Mouse (Mus musculus) stomach, embryonic 14.5 days (tissue): ENCODE results near the gene Pnmal1. TPM values are rescaled to one million over a fixed set of nuclear protein-coding genes. Genes with fewer than 3 reads are reported as not detected.
A peak's percentile ranks its signal among the peaks of the same experiment; 100 is the strongest.

Experiments
- ATAC-seq: fragments of 200-750 bp; cut with Nextera tagmentation; 2 replicates; pipeline ENCODE4 v1.8.0; 2017; ENCODE audit warnings: low read depth, moderate TSS enrichment; ENCODE audit not compliant: insufficient number of reproducible peaks, insufficient read depth, low FRiP score
- H3K27ac ChIP-seq: fragments of 300-500 bp; sonication (generic); 2 replicates; pipeline ENCODE4 v1.5.1; 2014; ENCODE audit warnings: mild to moderate bottlenecking, low read length, moderate library complexity, mixed read lengths
- H3K27me3 ChIP-seq: fragments of 300-500 bp; sonication (generic); 2 replicates; pipeline ENCODE4 v1.6.1; 2014; ENCODE audit warnings: low read length, control low read depth, mixed read lengths; ENCODE audit not compliant: control insufficient read depth, insufficient read depth
- H3K36me3 ChIP-seq: fragments of 300-500 bp; sonication (generic); 2 replicates; pipeline ENCODE4 v1.6.1; 2014; ENCODE audit warnings: mild to moderate bottlenecking, control low read depth, low read length, moderate library complexity, mixed read lengths; ENCODE audit not compliant: control insufficient read depth, insufficient read depth
- H3K4me1 ChIP-seq: fragments of 300-500 bp; sonication (generic); 2 replicates; pipeline ENCODE4 v1.6.1; 2014; ENCODE audit warnings: low read length, control low read depth, mixed read lengths; ENCODE audit not compliant: control insufficient read depth, insufficient read depth
- H3K4me2 ChIP-seq: fragments of 300-500 bp; sonication (generic); replicated peaks from 2 replicates; pipeline ENCODE4 v1.6.1; 2014; ENCODE audit warnings: low read depth, low read length, control low read depth
- H3K4me3 ChIP-seq: fragments of 300-500 bp; sonication (generic); 2 replicates; pipeline ENCODE4 v1.5.1; 2014; ENCODE audit warnings: low read depth, low read length, control low read depth
- H3K9ac ChIP-seq: fragments of 300-500 bp; sonication (generic); replicated peaks from 2 replicates; pipeline ENCODE4 v1.6.1; 2014; ENCODE audit warnings: low read depth, mild to moderate bottlenecking, control low read depth, low read length, moderate library complexity, mixed read lengths
- H3K9me3 ChIP-seq: fragments of 300-500 bp; sonication (generic); 2 replicates; pipeline ENCODE4 v1.6.1; 2016; ENCODE audit warnings: low read depth, low read length, control low read depth; ENCODE audit not compliant: control insufficient read depth
- WGBS: fragments of 180-500 bp; shearing (Covaris S2); extraction: QIAGEN DNeasy Blood & Tissue Kit; methylation state at CpG from one replicate; pipeline ENCODE4 v1.1.7; 2014; 5-methylcytosine and 5-hydroxymethylcytosine counted together
- polyA plus RNA-seq: library from polyadenylated mRNA; unstranded; fragments of >200 nt; fragmentation: Nextera tagmentation; extraction: Ambion mirVana; gene quantifications from 2 replicates; pipeline ENCODE4 v1.2.1, GENCODE M21; 2014

The Pnmal1 gene
- polyA plus RNA-seq, result 4.2 TPM in 2 replicates

DNA sequence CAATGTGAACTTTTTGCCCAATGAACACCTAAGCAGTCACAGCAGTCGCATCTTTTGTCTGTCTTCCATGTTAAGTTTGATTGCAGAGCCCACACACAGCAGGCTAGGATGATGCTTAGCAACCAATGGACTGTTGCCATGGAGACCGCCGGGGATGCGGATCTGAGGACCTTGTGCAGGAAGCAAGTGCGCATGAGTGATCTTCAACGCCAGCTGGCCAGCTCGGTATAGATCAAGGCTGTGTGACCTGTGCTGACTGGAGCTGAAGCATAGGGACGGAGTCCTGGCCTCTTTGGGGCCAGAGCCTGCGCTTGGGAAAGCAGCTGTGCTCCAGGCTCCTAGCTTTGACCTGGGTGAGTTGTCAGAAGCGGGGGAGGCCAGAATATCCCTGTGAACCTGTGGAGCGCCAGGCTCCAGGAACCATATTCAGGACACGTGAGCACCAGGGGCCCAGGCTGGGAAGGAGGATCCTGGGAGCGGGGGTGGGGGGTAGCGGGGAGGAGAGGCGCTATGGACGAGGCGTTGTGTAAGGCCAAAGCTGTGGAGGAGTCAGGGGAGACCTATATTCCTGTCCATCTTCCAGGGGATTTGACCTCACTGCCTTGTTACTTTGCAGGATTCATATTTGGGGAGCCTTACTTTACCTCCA lies at the start of gene Pnmal1:
Gene Pnmal1 (plus strand): TSS at position 141 of the 649 bp plus-strand sequence.
- Histone ChIP-seq H3K9ac (no peak within 1 kb of the TSS), H3K9me3 (no peaks in the 10 kb centered on the region), H3K4me3 (no peak within 1 kb of the TSS), H3K36me3 (no peaks in the 10 kb centered on the region), H3K27ac (0 out of 2 replicates have a peak within 1 kb of the TSS, but pooled peaks have one; percentile 15), H3K4me2 (0 out of 2 replicates have a peak within 1 kb of the TSS, but pooled peaks have one; percentile 16), H3K27me3 (no peaks in the 10 kb centered on the region), H3K4me1 (no peaks in the 10 kb centered on the region)
- peak; percentile 67; the same call in 1 of the 2 replicates for ATAC-seq
- 22% methylated on average over 17 of the region's 17 CpGs for WGBS

DNA sequence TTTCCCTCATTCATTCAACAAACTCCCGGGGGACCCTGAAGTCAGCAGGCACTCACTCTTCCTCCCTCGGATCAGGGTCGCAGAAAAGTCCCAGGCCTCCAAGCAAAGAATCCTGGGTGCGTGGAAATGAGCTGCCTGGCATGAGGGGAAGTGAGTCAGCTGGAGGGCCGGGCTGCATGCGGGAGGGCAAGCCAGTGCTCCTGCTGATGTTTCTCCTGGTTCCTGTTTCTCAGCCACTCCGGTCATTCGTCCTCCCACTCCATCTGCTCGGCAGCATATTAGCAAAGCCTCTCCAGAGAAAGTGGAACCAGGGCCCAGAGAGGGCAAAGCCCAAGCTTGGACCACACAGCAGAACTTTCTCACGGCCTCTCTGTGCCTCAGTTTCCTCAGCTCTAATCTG lies 49.6 kb upstream of the Pnmal1 start:
- Histone ChIP-seq H3K9me3 (no peaks in the 10 kb centered on the region), H3K4me1 (peaks cover 38% of the 10 kb centered on the region), H3K4me3 (no peak overlapping the region), H3K4me2 (no peak overlapping the region), H3K27ac (no peak overlapping the region), H3K9ac (no peak overlapping the region), H3K27me3 (no peaks in the 10 kb centered on the region), H3K36me3 (peaks cover 7% of the 10 kb centered on the region)
- WGBS, result 33% methylated on average over 10 of the region's 10 CpGs
- no peak for ATAC-seq

DNA sequence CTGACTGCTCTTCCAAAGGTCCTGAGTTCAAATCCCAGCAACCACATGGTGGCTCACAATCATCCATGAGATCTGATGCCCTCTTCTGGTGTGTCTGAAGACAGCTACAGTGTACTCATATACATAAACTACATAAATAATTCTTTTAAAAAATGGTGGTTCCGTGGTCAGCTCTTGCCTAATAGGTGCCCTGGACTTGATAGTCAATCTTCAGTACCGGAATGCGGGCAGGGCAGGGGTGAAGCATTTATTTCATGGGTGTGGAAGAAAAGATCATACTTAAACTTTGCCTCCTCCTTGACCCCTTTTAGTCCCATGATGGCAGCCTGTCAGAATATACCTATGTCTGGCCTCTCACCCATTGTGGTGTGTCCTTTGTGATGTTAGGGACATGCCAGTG lies 47.6 kb upstream of the Pnmal1 start:
- Histone ChIP-seq H3K36me3 (peaks cover 26% of the 10 kb centered on the region), H3K4me2 (no peak overlapping the region), H3K27me3 (no peaks in the 10 kb centered on the region), H3K4me1 (peaks cover 20% of the 10 kb centered on the region), H3K9me3 (no peaks in the 10 kb centered on the region), H3K27ac (no peak overlapping the region), H3K9ac (no peak overlapping the region), H3K4me3 (no peak overlapping the region)
- no peak for ATAC-seq
- 88% methylated on average over 3 of the region's 3 CpGs for WGBS

DNA sequence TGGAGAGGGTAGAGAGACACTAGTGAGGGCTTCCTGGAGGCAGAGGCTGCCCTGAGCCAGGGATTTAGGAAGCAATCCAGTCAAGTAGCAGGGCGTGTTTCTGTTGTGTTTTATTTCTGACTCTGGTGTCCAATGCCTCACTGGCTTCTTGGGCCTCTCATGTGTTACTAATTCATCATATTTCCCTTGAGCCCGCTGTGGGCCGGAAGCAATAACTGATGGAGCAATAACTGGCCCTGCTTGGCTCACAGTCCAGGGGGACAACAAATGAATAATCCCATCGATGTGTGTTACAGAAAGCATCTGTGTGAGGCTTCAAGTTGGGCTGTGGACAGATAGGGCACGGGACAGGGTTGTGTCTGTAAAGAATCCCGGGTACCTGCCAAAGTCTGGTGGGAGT lies 47.1 kb upstream of the Pnmal1 start:
- H3K4me2 ChIP-seq, result no peak overlapping the region
- no peaks in the 10 kb centered on the region for H3K27me3 ChIP-seq
- no peak overlapping the region for H3K9ac ChIP-seq
- H3K4me1 ChIP-seq, result peaks cover 17% of the 10 kb centered on the region
- WGBS, result 61% methylated on average over 6 of the region's 6 CpGs
- ATAC-seq, result no peak
- no peak overlapping the region for H3K4me3 ChIP-seq
- peaks cover 30% of the 10 kb centered on the region for H3K36me3 ChIP-seq
- H3K27ac ChIP-seq, result no peak overlapping the region
- H3K9me3 ChIP-seq, result no peaks in the 10 kb centered on the region

DNA sequence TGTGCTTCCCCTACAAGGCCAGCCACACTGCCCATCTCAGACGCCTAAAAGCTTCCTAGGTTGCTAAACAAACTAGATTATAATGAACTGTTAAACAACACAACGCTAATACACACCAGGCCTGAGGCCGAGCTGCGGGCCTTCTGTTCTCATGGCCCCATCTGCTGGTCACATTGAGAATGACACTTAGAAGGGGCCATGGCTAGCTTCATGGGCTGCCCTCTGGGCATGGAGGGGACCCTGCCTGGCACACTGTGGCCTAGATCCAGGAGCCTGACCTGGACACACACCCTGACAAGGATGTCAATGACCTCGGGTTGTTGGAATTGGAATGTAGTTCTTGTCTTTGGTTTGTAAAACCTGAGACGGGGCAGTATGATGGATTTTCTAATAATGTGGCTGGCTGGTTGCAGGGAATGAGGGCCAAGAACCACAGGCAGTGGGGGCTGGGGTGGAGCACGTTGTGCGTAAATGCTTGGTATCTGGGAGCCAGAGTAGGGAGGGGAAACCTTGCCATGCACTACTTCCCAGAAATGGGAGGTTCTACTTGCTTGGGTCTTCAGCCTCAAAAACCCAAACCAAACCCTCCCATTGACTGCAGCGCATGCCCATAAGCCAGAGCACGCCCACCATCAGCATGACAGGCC lies 45.5 kb upstream of the Pnmal1 start:
- H3K9me3 ChIP-seq, result no peaks in the 10 kb centered on the region
- ATAC-seq, result peak; percentile 59; the same call in 1 of the 2 replicates
- peaks cover 46% of the 10 kb centered on the region for H3K36me3 ChIP-seq
- no peak overlapping the region for H3K4me3 ChIP-seq
- WGBS, result 29% methylated on average over 10 of the region's 10 CpGs
- H3K27me3 ChIP-seq, result no peaks in the 10 kb centered on the region
- H3K4me1 ChIP-seq, result peaks cover 5% of the 10 kb centered on the region; the same call in 1 of the 2 replicates
- no peak overlapping the region; the same call in 1 of the 2 replicates for H3K9ac ChIP-seq
- H3K4me2 ChIP-seq, result no peak overlapping the region
- no peak overlapping the region for H3K27ac ChIP-seq

DNA sequence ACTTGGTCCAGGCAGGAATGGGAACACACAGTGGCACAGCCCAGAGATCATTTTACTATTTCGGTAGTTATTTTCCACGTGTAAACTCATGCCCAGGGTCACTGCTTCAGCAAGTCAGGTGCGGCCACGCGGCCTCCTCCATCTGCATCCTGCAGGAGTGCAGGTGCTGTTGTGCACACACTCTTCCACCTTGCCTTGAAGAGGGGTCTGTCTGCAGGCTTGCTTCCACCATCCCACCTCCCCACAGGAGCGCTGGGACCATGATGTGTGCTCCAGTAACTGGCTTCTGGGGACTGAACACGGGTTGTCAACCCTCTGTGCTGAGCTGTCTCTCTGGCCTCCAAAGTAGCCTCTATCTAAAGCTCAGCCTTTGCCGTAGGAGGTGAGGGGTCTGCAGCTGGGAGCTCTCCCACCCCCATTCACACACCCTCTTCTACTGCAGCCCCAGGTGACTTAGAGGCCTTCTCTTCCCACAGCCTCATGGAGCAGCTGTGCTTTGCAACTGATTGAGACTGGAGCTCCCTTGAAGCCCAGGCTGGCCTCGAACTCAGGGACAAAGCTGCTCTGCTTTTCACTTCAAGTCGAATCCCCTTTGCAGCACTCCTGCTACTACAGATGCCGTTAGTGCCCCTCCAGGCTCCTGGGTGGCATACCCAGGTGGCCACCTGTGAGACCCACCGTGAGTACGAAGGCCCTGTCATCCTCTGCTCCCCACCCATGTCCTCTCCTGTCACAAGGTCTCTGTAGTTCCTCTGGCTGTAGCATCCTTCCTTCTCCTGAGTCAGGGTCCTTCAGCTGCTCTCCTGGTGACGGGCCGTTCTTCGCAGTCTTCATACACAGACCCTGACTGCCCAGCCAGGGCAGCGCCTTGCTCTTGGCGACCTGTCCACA lies 44.8 kb upstream of the Pnmal1 start:
- H3K4me1 ChIP-seq, result peaks cover 2% of the 10 kb centered on the region; the same call in 1 of the 2 replicates
- H3K36me3 ChIP-seq, result peaks cover 54% of the 10 kb centered on the region
- no peaks in the 10 kb centered on the region for H3K9me3 ChIP-seq
- H3K4me2 ChIP-seq, result no peak overlapping the region
- H3K9ac ChIP-seq, result 0 out of 2 replicates have a peak overlapping the region, but pooled peaks have one; percentile 21
- 81% methylated on average over 18 of the region's 18 CpGs for WGBS
- no peak overlapping the region for H3K27ac ChIP-seq
- no peaks in the 10 kb centered on the region for H3K27me3 ChIP-seq
- ATAC-seq, result no peak
- H3K4me3 ChIP-seq, result no peak overlapping the region

DNA sequence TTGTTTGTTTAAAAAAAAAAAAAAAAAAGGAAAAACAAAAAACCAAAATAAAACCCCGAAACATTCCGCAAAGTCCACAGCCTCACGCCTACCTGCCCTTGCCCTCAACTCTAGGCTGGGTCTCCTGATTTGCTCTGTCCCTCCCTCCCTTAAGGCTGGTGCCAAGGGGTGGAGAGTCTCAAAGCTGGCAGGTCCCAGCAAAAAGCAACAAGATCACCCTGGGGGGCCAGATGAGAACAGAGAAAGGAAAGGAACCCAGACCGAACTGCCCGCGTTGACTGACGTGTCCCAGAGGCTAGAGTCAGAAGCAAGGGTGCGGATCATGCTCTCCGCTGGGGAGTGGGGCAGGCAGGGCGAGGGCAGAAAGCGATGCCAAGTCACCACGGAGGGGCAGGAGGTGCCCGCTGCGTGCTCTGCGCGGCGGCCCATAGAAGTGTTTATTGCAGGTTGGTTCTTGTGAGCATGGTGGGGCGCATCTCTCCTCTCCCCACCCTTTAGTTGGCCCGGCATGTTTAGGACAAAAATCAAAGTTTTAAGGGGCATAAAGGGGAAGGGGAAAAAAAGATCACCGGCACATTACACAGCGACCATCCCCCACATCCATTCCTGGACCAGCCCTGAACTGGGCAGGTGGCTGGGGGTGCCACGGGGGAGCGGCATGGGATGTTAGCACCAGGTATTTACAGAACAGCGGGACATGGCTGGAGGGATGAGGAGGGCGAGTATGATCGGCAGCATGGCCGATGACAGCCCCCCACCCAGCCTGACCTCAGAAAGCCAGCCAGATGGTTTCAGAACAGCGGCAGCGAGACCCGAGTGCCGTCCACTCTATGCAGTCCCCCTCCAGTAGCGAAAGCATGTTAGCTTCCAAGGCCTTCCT lies 43.8 kb upstream of the Pnmal1 start:
- WGBS, result 90% methylated on average over 30 of the region's 32 CpGs
- peaks cover 60% of the 10 kb centered on the region for H3K36me3 ChIP-seq
- ATAC-seq, result no peak
- H3K27ac ChIP-seq, result no peak overlapping the region
- H3K4me3 ChIP-seq, result no peak overlapping the region
- no peak overlapping the region for H3K9ac ChIP-seq
- H3K9me3 ChIP-seq, result no peaks in the 10 kb centered on the region
- H3K27me3 ChIP-seq, result no peaks in the 10 kb centered on the region
- H3K4me1 ChIP-seq, result peaks cover 9% of the 10 kb centered on the region
- no peak overlapping the region for H3K4me2 ChIP-seq
